Mouse (Mus musculus) C2C12 (cell line): ENCODE data around the gene Tmem109.

Experiments
- CEBPB ChIP-seq: IDR thresholded peaks from one replicate; pipeline ENCODE4 v1.6.1; 2011; ENCODE audit warnings: low read depth, mild to moderate bottlenecking, control low read depth, moderate library complexity
- CTCF ChIP-seq: IDR thresholded peaks from one replicate; pipeline ENCODE4 v1.5.1; 2011; ENCODE audit not compliant: control insufficient read depth, insufficient read depth, insufficient read length
- MAX ChIP-seq: IDR thresholded peaks from one replicate; pipeline ENCODE4 v1.6.1; 2011; ENCODE audit warnings: mild to moderate bottlenecking, control low read depth
- MYOG ChIP-seq: IDR thresholded peaks from one replicate; pipeline ENCODE4 v1.6.1; 2011; ENCODE audit not compliant: control insufficient read depth, insufficient read length; ENCODE audit errors: extremely low read depth

DNA sequence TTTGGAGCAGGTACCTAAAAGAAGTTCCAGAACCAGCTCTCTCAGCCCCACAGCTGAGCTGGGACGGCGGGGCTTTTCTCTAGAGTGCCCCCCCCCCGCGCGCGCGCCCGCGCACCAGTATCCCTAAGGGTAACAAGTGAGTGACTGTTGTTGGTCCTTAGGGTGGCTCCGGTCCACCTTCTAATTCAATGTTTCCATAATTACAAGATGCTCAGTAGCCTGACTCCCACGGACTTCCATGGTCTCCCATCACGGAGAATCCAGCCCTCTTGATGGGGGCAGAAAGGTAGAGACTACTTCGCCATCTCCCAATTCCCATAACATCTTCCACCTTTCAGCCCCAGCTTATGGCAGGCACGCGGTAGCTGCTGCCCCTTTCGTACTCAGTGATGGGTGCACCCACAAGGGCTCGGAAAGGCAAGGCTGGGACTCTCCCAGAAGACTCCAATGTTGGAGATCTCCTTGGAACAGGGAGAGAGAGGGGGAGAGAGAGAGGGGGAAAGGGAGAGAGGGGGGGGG, 13.1 kb downstream of the Tmem109 start:
- TF ChIP-seq CTCF, result no peak
- no peak for TF ChIP-seq CEBPB
- TF ChIP-seq MYOG, result no peak
- TF ChIP-seq MAX, result no peak
